Mouse (Mus musculus): ENCODE results near the gene Zcwpw1. TPM values are rescaled to one million over a fixed set of nuclear protein-coding genes. Genes with fewer than 3 reads are reported as not detected.

The Zcwpw1 gene
- polyA plus RNA-seq, 2 experiments: 2.4 to 3.1 TPM

DNA sequence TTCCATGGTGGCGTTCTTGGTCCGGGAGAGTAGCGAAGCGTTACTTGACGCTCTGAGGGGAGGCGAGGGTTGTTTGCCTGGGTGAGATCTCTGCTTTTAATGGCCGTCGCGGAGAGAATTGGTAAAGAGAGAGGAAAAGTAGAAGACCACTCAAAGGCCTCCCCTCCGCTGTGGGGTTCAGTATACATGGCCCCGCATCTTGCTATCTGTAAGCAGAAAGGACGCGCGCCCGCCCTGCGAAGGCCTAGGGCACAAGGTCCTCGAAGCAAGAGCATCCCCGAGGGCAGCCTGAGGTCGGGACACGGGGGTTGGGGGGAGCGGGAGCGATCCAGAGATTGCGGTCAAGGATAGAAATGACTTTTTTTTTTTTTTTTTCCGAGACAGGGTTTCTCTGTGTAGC lies 573 bp downstream of the Zcwpw1 start:
- Histone ChIP-seq H3K4me3 (ENCODE audit: insufficient read depth in 1 of 2, low read depth in 2 of 2, low read length in 2 of 2) (no peak overlapping the region), H3K27me3 (ENCODE audit: control insufficient read depth, insufficient read depth, low read length) (no peaks in the 10 kb centered on the region), H3K4me2 (ENCODE audit: low read depth) (peak overlapping the region; percentile 84), H3K4me1 (replicated peaks; ENCODE audit: control insufficient read depth in 2 of 2, insufficient read depth in 2 of 2, low read length in 1 of 2) (peaks cover 8 to 21% of the 10 kb centered on the region in 2 experiments), H3K9ac (replicated peaks) (no peak overlapping the region), H3K27ac (no peak overlapping the region), H3K36me3 (replicated peaks; ENCODE audit: control insufficient read depth, insufficient read depth, low read depth) (peaks cover 10% of the 10 kb centered on the region), H3K9me3 (ENCODE audit: control insufficient read depth, low read length) (peaks cover 2% of the 10 kb centered on the region; the same call in 1 of the 2 replicates)
- no peak for TF ChIP-seq CTCF (IDR thresholded peaks at IDR 0.05; ENCODE audit: low read depth)
- TF ChIP-seq EP300 (IDR thresholded peaks at IDR 0.05; ENCODE audit: low read depth): no peak
- 68% methylated on average over 24 of the region's 24 CpGs for WGBS (ENCODE audit: insufficient replicate concordance)
- ATAC-seq (ENCODE audit: insufficient read depth) (no peak), DNase-seq (ENCODE audit: low read depth in 3 of 3, low spot score in 3 of 3) (no peak)

DNA sequence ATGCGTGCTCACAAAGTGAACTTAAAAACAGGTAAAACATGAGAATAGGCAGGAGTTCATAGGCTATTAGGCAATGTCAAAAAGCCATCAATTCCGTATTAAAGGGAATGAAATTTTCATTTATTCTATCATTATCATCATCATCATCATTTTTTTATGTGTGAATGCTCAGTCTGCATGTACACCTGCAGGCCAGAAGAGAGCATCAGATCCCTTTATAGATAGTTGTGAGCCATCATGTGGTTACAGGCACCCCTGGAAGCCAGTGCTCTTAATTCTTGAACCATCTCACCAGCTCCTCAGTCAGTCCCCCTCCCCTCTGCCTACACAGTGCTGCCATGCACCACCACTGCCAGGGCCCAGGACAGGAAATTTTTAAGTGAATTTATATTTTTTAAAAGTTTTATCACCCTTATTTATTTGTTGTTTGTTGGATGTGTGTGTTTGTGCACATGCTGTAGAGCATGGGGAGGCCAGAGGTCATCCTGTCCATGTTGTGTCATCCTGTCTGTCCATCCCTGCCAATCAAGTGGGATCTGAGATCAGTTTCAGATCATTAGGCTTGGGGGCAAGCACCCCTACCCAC lies 1.4 kb downstream of the Zcwpw1 start:
- Histone ChIP-seq H3K27me3 (ENCODE audit: control insufficient read depth, insufficient read depth, low read length) (no peaks in the 10 kb centered on the region), H3K9ac (replicated peaks) (no peak overlapping the region), H3K36me3 (replicated peaks; ENCODE audit: control insufficient read depth, insufficient read depth, low read depth) (peaks cover 5% of the 10 kb centered on the region; the same call in 1 of the 2 replicates), H3K27ac (no peak overlapping the region), H3K4me2 (ENCODE audit: low read depth) (no peak overlapping the region), H3K9me3 (ENCODE audit: control insufficient read depth, low read length) (peaks cover 2% of the 10 kb centered on the region; the same call in 1 of the 2 replicates), H3K4me3 (ENCODE audit: insufficient read depth in 1 of 2, low read depth in 2 of 2, low read length in 2 of 2) (no peak overlapping the region), H3K4me1 (replicated peaks; ENCODE audit: control insufficient read depth in 2 of 2, insufficient read depth in 2 of 2, low read length in 1 of 2) (peaks cover 8 to 15% of the 10 kb centered on the region in 2 experiments)
- TF ChIP-seq EP300 (IDR thresholded peaks at IDR 0.05; ENCODE audit: low read depth) (no peak), CTCF (IDR thresholded peaks at IDR 0.05; ENCODE audit: low read depth) (no peak)
- ATAC-seq (ENCODE audit: insufficient read depth) (no peak), DNase-seq (ENCODE audit: low read depth in 3 of 3, low spot score in 3 of 3) (no peak)
- WGBS (ENCODE audit: insufficient replicate concordance): 84% methylated on average over 2 of the region's 2 CpGs

DNA sequence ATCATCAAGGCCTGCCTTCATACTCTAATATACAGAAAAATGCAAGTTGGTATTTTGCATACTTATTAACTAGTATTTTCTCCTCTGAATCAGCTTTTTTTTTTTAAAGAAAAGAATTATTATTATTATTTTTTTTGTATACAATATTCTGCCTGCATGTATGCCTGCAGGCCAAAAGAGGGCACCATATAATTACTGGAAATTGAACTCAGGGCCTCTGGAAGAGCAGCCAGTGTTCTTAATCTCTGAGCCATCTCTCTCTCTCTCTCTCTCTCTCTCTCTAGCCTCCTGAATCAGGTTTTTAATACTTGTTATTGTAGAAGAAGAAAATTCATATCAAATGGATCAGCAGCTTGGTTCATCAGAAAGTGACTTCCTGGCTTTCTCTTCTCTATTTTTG lies 4.0 kb downstream of the Zcwpw1 start:
- no peak for TF ChIP-seq EP300 (IDR thresholded peaks at IDR 0.05; ENCODE audit: low read depth)
- peak; percentile 25; the same call in 1 of the 2 replicates for TF ChIP-seq CTCF (IDR thresholded peaks at IDR 0.05; ENCODE audit: low read depth)
- Histone ChIP-seq H3K36me3 (replicated peaks; ENCODE audit: control insufficient read depth, insufficient read depth, low read depth) (no peaks in the 10 kb centered on the region), H3K4me2 (ENCODE audit: low read depth) (no peak overlapping the region), H3K9ac (replicated peaks) (no peak overlapping the region), H3K4me3 (ENCODE audit: insufficient read depth in 1 of 2, low read depth in 2 of 2, low read length in 2 of 2) (no peak overlapping the region), H3K4me1 (replicated peaks; ENCODE audit: control insufficient read depth in 2 of 2, insufficient read depth in 2 of 2, low read length in 1 of 2) (peaks cover 4 to 5% of the 10 kb centered on the region in 2 experiments), H3K27ac (no peak overlapping the region), H3K9me3 (ENCODE audit: control insufficient read depth, low read length) (peaks cover 2% of the 10 kb centered on the region; the same call in 1 of the 2 replicates), H3K27me3 (ENCODE audit: control insufficient read depth, insufficient read depth, low read length) (no peaks in the 10 kb centered on the region)
- DNase-seq (ENCODE audit: low read depth in 3 of 3, low spot score in 3 of 3) (no peak), ATAC-seq (ENCODE audit: insufficient read depth) (no peak)

DNA sequence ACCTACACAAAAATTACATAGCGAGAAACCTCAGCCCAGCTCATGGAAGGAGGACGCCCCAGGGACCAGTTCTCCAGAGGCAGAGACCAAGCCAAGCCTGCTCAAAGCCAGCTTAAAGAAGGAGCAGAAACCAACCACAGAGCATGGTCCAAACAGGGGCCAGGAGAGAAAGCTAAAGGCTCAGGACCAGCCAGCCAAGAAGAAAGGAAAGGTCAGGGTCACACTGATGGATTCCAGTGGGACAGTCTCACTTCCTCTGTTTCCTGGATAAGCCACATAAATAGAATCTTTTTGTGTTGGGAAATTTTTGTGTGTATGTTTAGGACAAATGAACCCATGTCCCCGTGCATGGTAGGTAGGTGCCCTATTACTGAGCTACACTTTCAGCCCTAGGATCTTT lies 9.0 kb downstream of the Zcwpw1 start:
- Histone ChIP-seq H3K36me3 (replicated peaks; ENCODE audit: control insufficient read depth, insufficient read depth, low read depth) (no peaks in the 10 kb centered on the region), H3K9me3 (ENCODE audit: control insufficient read depth, low read length) (no peaks in the 10 kb centered on the region), H3K27me3 (ENCODE audit: control insufficient read depth, insufficient read depth, low read length) (no peaks in the 10 kb centered on the region), H3K9ac (replicated peaks) (no peak overlapping the region), H3K4me1 (replicated peaks; ENCODE audit: control insufficient read depth in 2 of 2, insufficient read depth in 2 of 2, low read length in 1 of 2) (no peaks in the 10 kb centered on the region), H3K27ac (no peak overlapping the region), H3K4me2 (ENCODE audit: low read depth) (no peak overlapping the region), H3K4me3 (ENCODE audit: insufficient read depth in 1 of 2, low read depth in 2 of 2, low read length in 2 of 2) (no peak overlapping the region)
- TF ChIP-seq EP300 (IDR thresholded peaks at IDR 0.05; ENCODE audit: low read depth): no peak
- no peak for TF ChIP-seq CTCF (IDR thresholded peaks at IDR 0.05; ENCODE audit: low read depth)
- ATAC-seq (ENCODE audit: insufficient read depth): no peak
- DNase-seq (ENCODE audit: low read depth in 3 of 3, low spot score in 3 of 3): no peak
- WGBS (ENCODE audit: insufficient replicate concordance): 52% methylated on average over 3 of the region's 3 CpGs

DNA sequence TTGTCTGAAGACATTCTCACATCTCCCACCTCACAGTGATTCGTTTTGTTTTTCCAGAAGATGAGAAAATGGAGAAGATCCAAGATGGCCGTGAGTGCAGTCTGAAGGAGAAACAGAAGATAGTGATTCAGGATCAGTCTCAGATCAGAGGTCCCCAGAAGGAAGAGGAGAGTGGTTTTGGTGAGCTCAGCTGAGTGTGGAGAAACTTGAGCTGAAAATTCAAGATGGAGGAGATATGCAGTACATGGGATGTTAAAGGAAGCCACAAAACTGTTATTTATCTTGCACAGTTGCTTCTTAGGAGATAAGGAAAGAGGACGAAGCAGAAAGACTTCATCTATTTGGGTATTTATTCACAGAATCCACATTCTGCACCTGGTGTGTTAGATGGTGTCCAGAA lies 13.3 kb downstream of the Zcwpw1 start:
- TF ChIP-seq CTCF (IDR thresholded peaks at IDR 0.05; ENCODE audit: low read depth) (no peak), EP300 (IDR thresholded peaks at IDR 0.05; ENCODE audit: low read depth) (no peak)
- Histone ChIP-seq H3K36me3 (replicated peaks; ENCODE audit: control insufficient read depth, insufficient read depth, low read depth) (no peaks in the 10 kb centered on the region), H3K4me1 (replicated peaks; ENCODE audit: control insufficient read depth in 2 of 2, insufficient read depth in 2 of 2, low read length in 1 of 2) (no peaks in the 10 kb centered on the region), H3K4me2 (ENCODE audit: low read depth) (no peak overlapping the region), H3K9me3 (ENCODE audit: control insufficient read depth, low read length) (no peaks in the 10 kb centered on the region), H3K27ac (no peak overlapping the region), H3K27me3 (ENCODE audit: control insufficient read depth, insufficient read depth, low read length) (no peaks in the 10 kb centered on the region), H3K9ac (replicated peaks) (no peak overlapping the region), H3K4me3 (ENCODE audit: insufficient read depth in 1 of 2, low read depth in 2 of 2, low read length in 2 of 2) (no peak overlapping the region)
- DNase-seq (ENCODE audit: low read depth in 3 of 3, low spot score in 3 of 3) (no peak), ATAC-seq (ENCODE audit: insufficient read depth) (no peak)
- 37% methylated on average over 3 of the region's 3 CpGs for WGBS (ENCODE audit: insufficient replicate concordance)
